Mouse (Mus musculus): ENCODE measurements at regions not wholly inside any gene's neighbourhood (a gene's known extent, or its start where the extent isn't known, plus 50 kb on each side); places are given as distances from the start of the nearest gene placed in this dataset.
A peak's percentile ranks its signal among the peaks of the same experiment; 100 is the strongest.
"Not testable (repeated sequence)": the region's sequence is repeated elsewhere in the genome, so short reads cannot be mapped to it uniquely, and the experiment has no call there.

DNA sequence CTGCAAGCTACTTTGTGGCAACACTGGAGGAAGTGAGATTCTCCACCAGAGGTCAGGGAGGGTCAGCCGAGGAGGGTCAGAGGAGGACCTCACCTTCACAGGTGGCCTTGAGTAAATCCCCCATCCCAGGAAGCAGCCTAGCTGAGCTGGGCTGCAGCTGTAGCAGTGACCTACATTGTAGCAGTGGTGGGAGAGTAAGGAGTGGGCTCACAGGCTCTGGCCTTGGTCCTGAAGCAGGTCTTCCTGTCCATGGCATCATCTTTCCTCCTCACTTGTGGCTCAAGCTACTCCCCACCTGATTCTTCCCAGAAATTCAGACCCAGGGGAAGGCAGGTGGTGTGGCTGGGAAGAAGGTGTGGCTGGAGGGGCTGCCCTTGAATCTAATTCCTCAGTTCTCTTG, 84.3 kb downstream of the 1810013L24Rik start:
- DNase-seq = not testable (repeated sequence)

DNA sequence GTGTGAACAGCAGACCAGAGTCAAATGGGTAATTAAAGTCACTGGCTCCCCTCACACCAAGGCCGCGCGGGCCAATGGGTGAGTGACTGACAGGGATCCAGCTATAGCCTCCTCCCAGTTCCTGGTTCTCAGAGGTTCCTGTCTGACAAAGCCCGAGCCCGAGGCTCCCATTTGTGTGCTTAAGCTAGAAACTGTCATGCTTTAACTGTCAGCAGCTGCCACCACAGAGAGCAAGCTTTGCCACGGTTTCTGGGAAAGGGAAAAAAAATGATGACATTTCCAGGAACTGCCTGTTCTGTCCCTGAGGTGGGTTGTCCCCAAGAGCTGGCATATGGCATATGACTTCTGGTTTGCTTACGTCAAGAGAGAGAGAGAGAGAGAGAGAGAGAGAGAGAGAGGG, 86.2 kb downstream of the 1810013L24Rik start:
- DNase-seq = peak; percentile 52 to 54

GRCm38 (mm10) chr16:8918741-8919535, 89.0 kb downstream of the 1810013L24Rik start:
- no peak for DNase-seq

DNA sequence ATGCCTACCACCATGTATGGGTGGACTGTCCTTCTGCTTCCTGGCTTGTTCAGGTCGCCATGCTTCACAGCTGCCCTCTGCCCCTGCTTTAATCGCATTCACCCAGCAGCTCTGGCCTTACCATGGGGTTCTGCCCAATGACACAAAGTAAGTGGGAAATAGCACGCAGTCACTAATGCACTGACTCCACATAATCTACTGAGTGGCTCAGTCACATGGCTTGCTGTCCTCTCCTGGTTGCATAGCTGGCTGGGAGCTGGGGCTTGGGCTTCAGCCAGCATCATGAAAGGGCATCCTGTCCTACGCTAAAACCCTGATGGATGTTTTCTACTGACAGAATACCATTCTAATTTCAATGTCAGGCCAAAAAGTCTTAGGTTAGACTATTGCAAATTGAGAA, 94.8 kb downstream of the 1810013L24Rik start:
- DNase-seq = no peak

- no peak for DNase-seq
These were observed 102.1 kb downstream of the 1810013L24Rik start for GRCm38 (mm10) chr16:8931961-8932360.

DNA sequence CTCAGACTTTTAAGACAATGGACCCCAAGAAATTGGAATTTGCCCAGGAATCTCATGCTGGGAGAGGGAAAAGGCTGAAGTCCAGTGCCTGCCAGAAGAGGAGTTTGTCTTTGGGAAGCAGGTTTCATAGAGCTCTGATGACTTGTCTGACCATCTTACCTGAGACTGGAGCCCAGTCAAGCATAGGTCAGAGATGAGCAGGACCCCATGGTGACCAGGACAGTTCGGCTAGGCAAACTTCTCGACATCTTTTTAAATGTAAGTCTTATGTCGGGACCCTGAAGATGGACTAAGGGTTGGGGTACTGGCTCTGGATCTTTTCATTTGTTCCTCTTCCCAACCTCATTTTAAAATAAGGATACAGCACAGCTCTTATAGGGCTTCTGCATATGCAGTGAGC, 103.2 kb downstream of the 1810013L24Rik start:
- no peak for DNase-seq

DNA sequence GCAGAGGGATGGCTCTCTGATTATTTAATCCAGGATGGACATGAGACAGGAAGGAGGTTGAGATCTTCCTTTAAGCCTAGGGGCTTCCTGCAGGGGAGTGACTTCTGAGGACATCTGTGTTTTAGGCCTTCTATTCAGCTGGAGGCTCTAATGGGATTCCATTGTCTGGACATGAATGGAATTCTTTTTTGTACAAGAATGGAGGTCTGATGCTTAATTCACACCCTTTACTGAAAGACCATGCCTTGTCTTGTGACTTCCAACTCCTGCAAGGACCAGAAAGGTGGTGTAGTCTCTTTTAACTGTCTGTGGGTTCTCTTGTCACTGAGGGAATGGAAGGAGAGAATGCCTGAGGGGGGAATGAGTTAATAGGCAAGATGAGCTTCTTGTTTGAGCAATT, 106.5 kb downstream of the 1810013L24Rik start:
- no peak for DNase-seq

DNA sequence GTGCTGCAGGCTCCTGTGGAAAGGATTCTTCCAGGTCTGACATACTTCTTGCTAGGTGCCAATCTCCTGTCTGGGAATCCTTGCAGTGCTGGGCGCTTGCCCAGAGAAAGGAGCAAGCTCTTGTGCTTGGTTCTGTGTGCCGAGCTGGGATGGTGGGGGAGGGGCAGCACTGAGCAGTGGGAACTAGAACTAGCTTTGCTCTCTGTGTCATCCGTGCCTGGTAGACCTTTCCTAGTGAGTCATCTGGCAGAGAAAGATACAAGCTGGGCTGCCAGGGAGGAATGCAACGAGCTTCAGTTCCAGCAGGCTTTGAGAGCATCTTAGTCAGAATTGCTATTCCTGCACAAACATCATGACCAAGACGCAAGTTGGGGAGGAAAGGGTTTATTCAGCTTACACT, 108.6 kb downstream of the 1810013L24Rik start:
- DNase-seq = peak; percentile 57 to 63

GRCm38 (mm10) chr16:8939136-8939535, 109.2 kb downstream of the 1810013L24Rik start:
- no peak for DNase-seq

- DNase-seq = peak in 1 of 2 experiments; percentile 21
These were observed 114.7 kb downstream of the 1810013L24Rik start for GRCm38 (mm10) chr16:8944412-8945102.

GRCm38 (mm10) chr16:8947846-8948245, 117.9 kb downstream of the 1810013L24Rik start:
- DNase-seq = no peak

DNA sequence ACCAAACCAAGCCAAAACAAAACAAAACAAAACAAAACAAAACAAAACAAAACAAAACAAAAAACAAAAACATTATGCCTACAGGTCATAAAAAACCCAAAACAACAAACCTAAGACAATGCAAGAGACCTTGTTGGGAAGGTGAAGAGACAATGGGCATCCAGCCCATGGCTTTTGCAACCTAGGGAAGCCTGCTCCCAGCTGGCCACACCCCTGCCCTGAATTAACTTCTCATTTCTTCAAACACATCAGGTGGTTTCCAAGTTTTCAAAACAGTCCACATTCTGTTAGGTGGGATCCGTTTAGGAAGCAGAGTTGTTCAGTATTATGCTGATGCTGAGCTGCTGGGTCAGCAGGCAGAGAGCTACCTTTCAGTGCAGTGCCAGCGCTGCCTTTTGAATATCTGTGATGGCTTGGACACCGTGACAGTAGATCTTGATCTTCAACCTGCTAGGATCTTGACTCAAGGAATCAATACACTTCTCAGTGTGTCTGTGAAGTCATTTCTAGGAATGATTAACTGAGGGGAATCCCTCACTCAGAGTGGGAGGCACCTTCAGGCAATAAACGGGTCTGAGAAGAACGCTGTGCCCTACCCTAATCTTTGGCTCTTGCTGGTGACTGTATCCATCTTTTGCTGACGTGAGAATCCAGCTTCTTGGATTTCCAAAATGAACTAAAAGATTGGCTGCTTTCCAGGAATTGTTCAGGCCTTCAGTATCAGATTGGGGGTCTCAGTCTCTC, 121.4 kb downstream of the 1810013L24Rik start:
- no peak for DNase-seq

- DNase-seq = no peak
These were observed 131.8 kb downstream of the 1810013L24Rik start for GRCm38 (mm10) chr16:8961739-8962138.

- peak; percentile 71 to 73 for DNase-seq
These were observed 163.8 kb downstream of the 1810013L24Rik start for GRCm38 (mm10) chr16:8993521-8994250.

GRCm38 (mm10) chr16:8994521-8994920, 164.6 kb downstream of the 1810013L24Rik start:
- DNase-seq = no peak

DNA sequence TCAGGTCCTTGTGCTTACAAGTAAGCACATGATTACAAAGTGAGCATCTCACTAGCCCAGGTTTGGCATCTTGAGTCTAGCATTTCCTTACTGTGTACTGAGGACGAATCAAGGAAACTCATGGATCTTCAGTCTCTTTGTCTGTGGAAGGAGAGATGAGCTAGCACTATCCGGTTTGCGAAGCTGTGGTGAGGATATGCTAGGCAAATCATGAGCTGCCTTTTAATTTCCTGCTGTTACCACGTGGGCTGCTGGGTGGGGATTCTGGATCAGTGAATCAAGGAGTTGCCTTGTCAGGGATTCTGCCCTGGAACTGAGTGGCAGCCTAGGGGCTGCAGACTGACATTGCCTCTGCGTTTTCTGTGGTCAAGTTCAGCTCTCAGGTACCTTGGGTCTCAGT, 167.3 kb downstream of the 1810013L24Rik start:
- DNase-seq = no peak

- peak; percentile 59 to 67 for DNase-seq
These were observed 174.1 kb downstream of the 1810013L24Rik start for GRCm38 (mm10) chr16:9004012-9004411.

DNA sequence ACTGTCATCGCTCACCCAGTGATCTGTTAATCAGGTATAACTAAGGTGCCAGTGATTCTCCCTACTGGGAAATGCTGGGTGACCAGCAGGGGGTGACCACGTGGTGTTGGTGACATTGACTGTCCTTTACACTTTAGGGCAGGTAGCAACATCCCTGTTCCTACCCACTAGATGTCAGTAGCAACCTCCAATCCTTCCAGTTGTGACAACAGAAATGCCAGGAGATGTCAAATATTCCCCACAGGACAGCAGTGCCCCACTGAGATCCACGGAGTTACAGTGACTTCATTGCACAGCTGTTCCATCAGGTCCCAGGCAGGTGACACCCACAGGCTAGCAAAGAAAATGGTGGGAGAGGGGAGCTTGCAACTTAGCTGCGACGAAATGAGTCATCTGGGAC, 176.0 kb downstream of the 1810013L24Rik start:
- no peak for DNase-seq

DNA sequence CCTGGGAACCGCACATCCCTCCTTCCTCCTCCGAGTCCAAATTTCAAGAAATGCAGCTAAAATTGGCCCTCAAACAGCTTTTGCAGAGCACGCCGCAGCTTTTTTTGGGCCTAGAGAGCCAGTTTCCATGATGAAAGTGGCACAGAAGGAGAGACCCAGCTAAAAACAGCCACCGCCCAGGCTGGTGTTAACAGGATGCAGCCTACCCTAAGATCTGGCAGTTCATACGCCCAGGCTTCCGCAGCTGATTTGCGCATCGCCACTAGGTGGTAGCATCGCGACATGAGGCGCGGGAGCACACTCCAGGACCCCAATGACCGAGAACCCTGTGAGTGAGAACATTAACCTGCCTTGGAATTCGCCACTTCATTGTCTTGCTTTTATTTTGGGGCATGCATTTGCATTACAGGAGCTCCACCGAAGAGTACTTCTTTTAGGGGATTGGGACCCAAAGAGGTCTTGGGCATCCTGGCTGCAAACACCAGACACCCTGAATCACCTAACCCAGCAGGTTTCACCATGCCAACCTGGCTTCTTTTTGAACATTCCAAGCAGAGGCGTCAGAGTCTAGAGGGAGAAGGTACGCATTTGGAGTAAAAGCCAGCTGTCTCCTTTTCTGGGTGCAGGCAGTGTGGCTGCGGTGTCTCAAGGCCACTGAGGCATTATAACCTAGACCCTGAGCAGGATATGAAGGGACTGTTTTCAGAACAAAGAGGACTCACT, 179.6 kb downstream of the 1810013L24Rik start:
- DNase-seq = peak; percentile 88 to 90

GRCm38 (mm10) chr16:9011077-9011476, 181.2 kb downstream of the 1810013L24Rik start:
- no peak for DNase-seq

GRCm38 (mm10) chr16:9011691-9012090, 181.8 kb downstream of the 1810013L24Rik start:
- DNase-seq = no peak
